In genomic region chr6:134558546-134559129, GRCm38 (mm10) we compare ENCODE assay signal across 14 mouse cellular contexts. TPM values are rescaled to one million over a fixed set of nuclear protein-coding genes. Genes with fewer than 3 reads are reported as not detected.
DNase-seq lines count a peak whose midpoint lies in the region; ATAC-seq and TF ChIP-seq lines count a peak whose summit lies in the region.
"Had no signal": no experiment of that assay in that cellular context is flagged by ENCODE, and none has a peak within 500 bp of the region (broad histone marks: within the 10 kb centered on the region; RNA-seq: fewer than 3 reads in every experiment).

No protein-coding gene starts in this region.

- TF ChIP-seq EP300 in lung, postnatal 0 days (IDR thresholded peaks at IDR 0.05): no peak

- no peak for TF ChIP-seq CTCF in lung, postnatal 0 days (IDR thresholded peaks at IDR 0.05)

- H3K36me3 ChIP-seq in lung, postnatal 0 days (ENCODE audit: insufficient read depth, low read length): no peaks in the 10 kb centered on the region
- H3K36me3 ChIP-seq in neural tube, embryonic 15.5 days: no peaks in the 10 kb centered on the region
- H3K36me3 ChIP-seq: heart, embryonic 15.5 days; intestine, embryonic 15.5 days had no signal

- DNase-seq in frontal cortex, postnatal 10 days (ENCODE audit: low spot score in 2 of 2): no peak
- DNase-seq in lung, postnatal 0 days (ENCODE audit: low spot score): no peak
- DNase-seq in lung, adult 18-20 months: no peak
- no peak for DNase-seq in urinary bladder, postnatal 25 days (ENCODE audit: low spot score)
- no peak for DNase-seq in ovary, adult 18-20 months (ENCODE audit: low spot score)
- DNase-seq: adrenal gland, postnatal 10 days; lung, adult 2 months had no signal

- H3K9ac ChIP-seq in lung, postnatal 0 days (replicated peaks; ENCODE audit: low read depth): no peak overlapping the region
- H3K9ac ChIP-seq in neural tube, embryonic 15.5 days (replicated peaks): no peak overlapping the region
- H3K9ac ChIP-seq: heart, embryonic 15.5 days; intestine, embryonic 15.5 days had no signal

- H3K9me3 ChIP-seq in lung, postnatal 0 days (ENCODE audit: low read length): no peaks in the 10 kb centered on the region
- no peaks in the 10 kb centered on the region for H3K9me3 ChIP-seq in neural tube, embryonic 15.5 days (replicated peaks)
- H3K9me3 ChIP-seq: heart, embryonic 15.5 days; intestine, embryonic 15.5 days had no signal

- no peak overlapping the region for H3K4me3 ChIP-seq in lung, postnatal 0 days (ENCODE audit: low read depth, low read length)
- no peak overlapping the region for H3K4me3 ChIP-seq in neural tube, embryonic 15.5 days (replicated peaks)
- H3K4me3 ChIP-seq: heart, embryonic 15.5 days; intestine, embryonic 15.5 days; layer of hippocampus, adult 2 months had no signal

- H3K4me1 ChIP-seq in lung, postnatal 0 days (ENCODE audit: insufficient read depth, low read depth, low read length): peaks cover 16% of the 10 kb centered on the region
- H3K4me1 ChIP-seq in neural tube, embryonic 15.5 days: peaks cover 31% of the 10 kb centered on the region

- no peak overlapping the region for H3K27ac ChIP-seq in lung, postnatal 0 days (ENCODE audit: low read length)
- H3K27ac ChIP-seq in neural tube, embryonic 15.5 days (replicated peaks): no peak overlapping the region
- H3K27ac ChIP-seq: heart, embryonic 15.5 days; intestine, embryonic 15.5 days; layer of hippocampus, adult 2 months had no signal

- H3K4me2 ChIP-seq in lung, postnatal 0 days (replicated peaks; ENCODE audit: low read depth, low read length): no peak overlapping the region
- H3K4me2 ChIP-seq in neural tube, embryonic 15.5 days: no peak overlapping the region
- H3K4me2 ChIP-seq: heart, embryonic 15.5 days; intestine, embryonic 15.5 days had no signal

- WGBS in lung, postnatal 0 days: 28% methylated on average over 8 of the region's 8 CpGs
- WGBS in neural tube, embryonic 15.5 days: 24% methylated on average over 8 of the region's 8 CpGs

- ATAC-seq in frontal cortex, adult (ENCODE audit: low TSS enrichment): peak; percentile 64
- 0 out of 2 replicates have a peak, but pooled peaks have one; percentile 26 for ATAC-seq in lung, postnatal 0 days
- ATAC-seq in common myeloid progenitor, adult 5-6 weeks (replicated peaks; ENCODE audit: low read depth, poor library complexity, severe bottlenecking): peak; percentile 70
- ATAC-seq in neural tube, embryonic 15.5 days (ENCODE audit: low FRiP score): peak; percentile 37; the same call in 1 of the 2 replicates
- ATAC-seq: intestine, embryonic 15.5 days; Patski had no signal

- H3K27me3 ChIP-seq in lung, postnatal 0 days (replicated peaks; ENCODE audit: insufficient read depth, low read length): no peaks in the 10 kb centered on the region
- no peaks in the 10 kb centered on the region for H3K27me3 ChIP-seq in neural tube, embryonic 15.5 days (replicated peaks)
- H3K27me3 ChIP-seq: heart, embryonic 15.5 days; intestine, embryonic 15.5 days; Patski had no signal

RNA-seq across cellular contexts. Expression of gene Lrp6, which starts 8.1 kb away (rescaled TPM):
- 17.0 and 18.7 TPM in 2 replicates for polyA plus RNA-seq in lung, postnatal 0 days (2015; fragmentation: Nextera tagmentation; extraction: Ambion mirVana)
- total RNA-seq in common myeloid progenitor, adult 5-6 weeks (2017): 56.0 and 56.5 TPM in 2 replicates
- polyA plus RNA-seq in neural tube, embryonic 15.5 days (2015; fragmentation: Nextera tagmentation; extraction: Ambion mirVana): 14.6 and 17.9 TPM in 2 replicates
